Mouse (Mus musculus): ENCODE results near the gene Prickle2.

GRCm38 (mm10) chr6:92589381-92590065, 116.4 kb downstream of the Prickle2 start:
- no peak for TF ChIP-seq CTCF (IDR thresholded peaks at IDR 0.05; ENCODE audit: insufficient read depth, low read length)
- no peak for TF ChIP-seq POLR2A (IDR thresholded peaks at IDR 0.05; ENCODE audit: borderline replicate concordance, extremely low read depth, low read depth, low read length)

All from lung, adult 2 months (tissue).